Mouse (Mus musculus): ENCODE measurements around the gene Ccdc92b.
"Not testable (repeated sequence)": the region's sequence is repeated elsewhere in the genome, so short reads cannot be mapped to it uniquely, and the experiment has no call there.

Gene Ccdc92b
- long read RNA-seq, experiment 1, result 0 reads
- long read RNA-seq, experiment 2, partial matches to known transcripts, result 0 of 1 reads
- long read RNA-seq, experiment 2, other reads (novel, unspliced or antisense), result 1 of 1 reads

- intact Hi-C loops (cut with DNase I), result no loop called here
Observed at GRCm38 (mm10) chr11:74619201-74619955, at the start of gene Ccdc92b. TSS of gene Ccdc92b (plus strand) at chr11:74619605.

- intact Hi-C loops (cut with DNase I), result no loop called here
Observed at GRCm38 (mm10) chr11:74569735-74570134, 49.7 kb upstream of the Ccdc92b start.

- intact Hi-C loops (cut with DNase I), result no loop called here
Observed at GRCm38 (mm10) chr11:74572459-74573061, 46.8 kb upstream of the Ccdc92b start.

- intact Hi-C loops (cut with DNase I), result no loop called here
Observed at GRCm38 (mm10) chr11:74574768-74575434, 44.5 kb upstream of the Ccdc92b start.

- intact Hi-C loops (cut with DNase I), result no loop called here
Observed at GRCm38 (mm10) chr11:74575940-74576339, 43.5 kb upstream of the Ccdc92b start.

- intact Hi-C loops (cut with DNase I), result no loop called here
Observed at GRCm38 (mm10) chr11:74577068-74577467, 42.3 kb upstream of the Ccdc92b start.

GRCm38 (mm10) chr11:74581333-74581732 is 38.1 kb upstream of the Ccdc92b start:
- intact Hi-C loops (cut with DNase I), result not testable (repeated sequence)

GRCm38 (mm10) chr11:74582464-74582863 is 36.9 kb upstream of the Ccdc92b start:
- intact Hi-C loops (cut with DNase I), result no loop called here

GRCm38 (mm10) chr11:74583824-74584349 is 35.5 kb upstream of the Ccdc92b start:
- intact Hi-C loops (cut with DNase I), result no loop called here

- intact Hi-C loops (cut with DNase I), result no loop called here
Observed at GRCm38 (mm10) chr11:74584946-74585723, 34.3 kb upstream of the Ccdc92b start.

GRCm38 (mm10) chr11:74586401-74586800 is 33.0 kb upstream of the Ccdc92b start:
- intact Hi-C loops (cut with DNase I), result no loop called here

GRCm38 (mm10) chr11:74589401-74590238 is 29.8 kb upstream of the Ccdc92b start:
- intact Hi-C loops (cut with DNase I), result no loop called here

GRCm38 (mm10) chr11:74590239-74590596 is 29.2 kb upstream of the Ccdc92b start:
- intact Hi-C loops (cut with DNase I), result no loop called here

- intact Hi-C loops (cut with DNase I), result no loop called here
Observed at GRCm38 (mm10) chr11:74590691-74591090, 28.7 kb upstream of the Ccdc92b start.

GRCm38 (mm10) chr11:74592246-74592645 is 27.2 kb upstream of the Ccdc92b start:
- intact Hi-C loops (cut with DNase I), result no loop called here

GRCm38 (mm10) chr11:74597283-74597989 is 22.0 kb upstream of the Ccdc92b start:
- intact Hi-C loops (cut with DNase I), result no loop called here

- intact Hi-C loops (cut with DNase I), result no loop called here
Observed at GRCm38 (mm10) chr11:74597990-74598337, 21.4 kb upstream of the Ccdc92b start.

- intact Hi-C loops (cut with DNase I), result no loop called here
Observed at GRCm38 (mm10) chr11:74602286-74602685, 17.1 kb upstream of the Ccdc92b start.

- intact Hi-C loops (cut with DNase I), result no loop called here
Observed at GRCm38 (mm10) chr11:74610068-74610467, 9.3 kb upstream of the Ccdc92b start.
